25 mouse cellular contexts compared by ENCODE assay signal in the genomic region with DNA sequence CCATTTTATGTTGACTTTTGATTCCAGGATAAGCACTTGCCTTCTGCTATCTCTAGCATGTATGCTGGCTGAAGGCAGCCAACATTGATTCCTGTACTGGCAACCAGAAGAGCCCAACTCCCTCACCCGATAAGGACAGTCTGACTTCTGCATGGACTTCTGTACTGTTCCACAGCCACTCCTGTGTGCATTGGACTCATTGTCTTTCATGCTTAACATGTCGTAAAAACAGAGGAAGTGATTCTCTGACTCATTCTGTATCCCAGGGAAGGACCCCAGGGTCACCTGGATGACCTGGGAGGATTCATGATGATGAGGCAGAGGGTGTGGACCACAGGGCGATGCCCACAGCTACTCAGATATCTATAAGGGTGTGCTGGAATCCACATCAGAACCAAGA.
DNase-seq lines count a peak whose midpoint lies in the region; ATAC-seq and TF ChIP-seq lines count a peak whose summit lies in the region.
"Had no signal": no experiment of that assay in that cellular context is flagged by ENCODE, and none has a peak within 500 bp of the region (broad histone marks: within the 10 kb centered on the region; RNA-seq: fewer than 3 reads in every experiment).

No protein-coding gene starts in this region.

- H3K4me2 ChIP-seq in intestine, embryonic 15.5 days (replicated peaks), result no peak overlapping the region
- no peak overlapping the region for H3K4me2 ChIP-seq in stomach, embryonic 16.5 days (ENCODE audit: low read depth, low read length)
- H3K4me2 ChIP-seq: forebrain, embryonic 13.5 days; heart, embryonic 12.5 days; heart, embryonic 15.5 days; hindbrain, embryonic 12.5 days; hindbrain, embryonic 15.5 days had no signal

- H3K9ac ChIP-seq in intestine, embryonic 15.5 days, result no peak overlapping the region
- no peak overlapping the region for H3K9ac ChIP-seq in stomach, embryonic 16.5 days (ENCODE audit: low read length)
- H3K9ac ChIP-seq: forebrain, embryonic 13.5 days; heart, embryonic 12.5 days; heart, embryonic 15.5 days; hindbrain, embryonic 12.5 days; hindbrain, embryonic 15.5 days had no signal

- intact Hi-C loops in heart, postnatal 10 days (cut with DNase I), result no loop called here

- peak; percentile 76 for ATAC-seq in intestine, embryonic 15.5 days
- peak; percentile 48; the same call in 1 of the 2 replicates for ATAC-seq in stomach, embryonic 16.5 days (ENCODE audit: insufficient read depth, low FRiP score)
- ATAC-seq: forebrain, embryonic 13.5 days; forebrain, embryonic 16.5 days had no signal

- 54% methylated on average over 3 of the region's 3 CpGs for WGBS in intestine, embryonic 15.5 days
- WGBS in large intestine, adult 2 months, result 26% methylated on average over 3 of the region's 3 CpGs
- 72% methylated on average over 3 of the region's 3 CpGs for WGBS in stomach, embryonic 16.5 days
- WGBS in hindbrain, embryonic 10.5 days, result 88% methylated on average over 3 of the region's 3 CpGs
- WGBS in thymus, adult 2 months, result 67% methylated on average over 3 of the region's 3 CpGs

- H3K27me3 ChIP-seq in intestine, embryonic 15.5 days (replicated peaks), result no peaks in the 10 kb centered on the region
- H3K27me3 ChIP-seq in stomach, embryonic 16.5 days (ENCODE audit: control insufficient read depth, insufficient read depth, low read length), result no peaks in the 10 kb centered on the region
- H3K27me3 ChIP-seq in hindbrain, embryonic 10.5 days (ENCODE audit: insufficient read depth, poor library complexity, severe bottlenecking), result no peaks in the 10 kb centered on the region
- no peaks in the 10 kb centered on the region for H3K27me3 ChIP-seq in thymus, adult 2 months (ENCODE audit: control insufficient read depth, insufficient read depth, low read length)
- H3K27me3 ChIP-seq: forebrain, embryonic 13.5 days; heart, embryonic 12.5 days; heart, embryonic 15.5 days; hindbrain, embryonic 12.5 days; hindbrain, embryonic 15.5 days had no signal

- no peak for TF ChIP-seq CTCF in thymus, adult 2 months (IDR thresholded peaks at IDR 0.05; ENCODE audit: borderline replicate concordance, control insufficient read depth, extremely low read depth, insufficient read depth, low read length, poor library complexity)

- peak overlapping the region; percentile 32; the same call in 1 of the 2 replicates for H3K27ac ChIP-seq in intestine, embryonic 15.5 days
- 0 out of 2 replicates have a peak overlapping the region, but pooled peaks have one; percentile 14 for H3K27ac ChIP-seq in stomach, embryonic 16.5 days (ENCODE audit: low read length)
- H3K27ac ChIP-seq in hindbrain, embryonic 10.5 days, result no peak overlapping the region
- H3K27ac ChIP-seq in thymus, adult 2 months (ENCODE audit: control insufficient read depth, insufficient read depth, low read length), result no peak overlapping the region
- H3K27ac ChIP-seq: forebrain, embryonic 10.5 days; forebrain, embryonic 13.5 days; heart, embryonic 15.5 days; hindbrain, embryonic 12.5 days; hindbrain, embryonic 15.5 days had no signal

- H3K36me3 ChIP-seq in intestine, embryonic 15.5 days, result no peaks in the 10 kb centered on the region
- H3K36me3 ChIP-seq in stomach, embryonic 16.5 days (ENCODE audit: control insufficient read depth, insufficient read depth, low read length), result no peaks in the 10 kb centered on the region
- H3K36me3 ChIP-seq in hindbrain, embryonic 10.5 days, result no peaks in the 10 kb centered on the region
- no peaks in the 10 kb centered on the region for H3K36me3 ChIP-seq in thymus, adult 2 months (ENCODE audit: control insufficient read depth, insufficient read depth, low read length)
- H3K36me3 ChIP-seq: forebrain, embryonic 10.5 days; heart, embryonic 12.5 days; heart, embryonic 15.5 days; hindbrain, embryonic 12.5 days; hindbrain, embryonic 15.5 days had no signal

- peaks cover 7% of the 10 kb centered on the region; the same call in 1 of the 2 replicates for H3K4me1 ChIP-seq in intestine, embryonic 15.5 days (replicated peaks)
- peaks cover 12% of the 10 kb centered on the region for H3K4me1 ChIP-seq in stomach, embryonic 16.5 days (ENCODE audit: control insufficient read depth, insufficient read depth, low read length)
- 0 out of 2 replicates have a peak, but pooled peaks cover 8% of the 10 kb centered on the region for H3K4me1 ChIP-seq in hindbrain, embryonic 10.5 days (replicated peaks)
- 0 out of 2 replicates have a peak, but pooled peaks cover 3% of the 10 kb centered on the region for H3K4me1 ChIP-seq in thymus, adult 2 months (replicated peaks; ENCODE audit: control insufficient read depth, insufficient read depth, low read length)

- TF ChIP-seq POLR2A in thymus, adult 2 months (IDR thresholded peaks at IDR 0.05; ENCODE audit: control insufficient read depth, extremely low read depth, insufficient read depth, low read length, poor library complexity), result no peak

- no peak overlapping the region for H3K4me3 ChIP-seq in intestine, embryonic 15.5 days (replicated peaks)
- no peak overlapping the region for H3K4me3 ChIP-seq in stomach, embryonic 16.5 days (replicated peaks; ENCODE audit: low read length)
- no peak overlapping the region for H3K4me3 ChIP-seq in hindbrain, embryonic 10.5 days
- no peak overlapping the region for H3K4me3 ChIP-seq in thymus, adult 2 months (ENCODE audit: control insufficient read depth, insufficient read depth, low read length)
- H3K4me3 ChIP-seq: forebrain, embryonic 10.5 days; forebrain, embryonic 13.5 days; heart, embryonic 12.5 days; heart, embryonic 15.5 days; hindbrain, embryonic 12.5 days; hindbrain, embryonic 15.5 days had no signal

- no peaks in the 10 kb centered on the region for H3K9me3 ChIP-seq in intestine, embryonic 15.5 days
- no peaks in the 10 kb centered on the region for H3K9me3 ChIP-seq in stomach, embryonic 16.5 days (replicated peaks; ENCODE audit: control insufficient read depth, low read length)
- H3K9me3 ChIP-seq in hindbrain, embryonic 10.5 days, result no peaks in the 10 kb centered on the region
- H3K9me3 ChIP-seq: forebrain, embryonic 10.5 days; forebrain, embryonic 13.5 days; heart, embryonic 12.5 days; heart, embryonic 15.5 days; hindbrain, embryonic 12.5 days; hindbrain, embryonic 15.5 days had no signal

- DNase-seq in R1 (ENCODE audit: low read depth, low spot score), result peak; percentile 15
- peak; percentile 78 for DNase-seq in large intestine, adult 2 months (ENCODE audit: low read depth, low spot score)
- DNase-seq in hindbrain, embryonic 10.5 days (ENCODE audit: low spot score), result no peak
- DNase-seq in thymus, adult 2 months, result no peak
- DNase-seq in ovary, adult 18-20 months (ENCODE audit: low spot score), result no peak
- no peak for DNase-seq in heart, postnatal 10 days
- DNase-seq: adrenal gland, postnatal 10 days; adrenal gland, postnatal 36 days; B cell, adult 2 months; cerebellum, adult 18-20 months; cerebellum, adult 9-10 months; cerebellum, postnatal 14 days; gastrocnemius, postnatal 14 days; heart, adult 11 months; heart, postnatal 14 days; heart, postnatal 4 days had no signal

Comparison
In these comparisons a context has a peak if more than half of its experiments do, and no peak if none do; other contexts are left out.
1. DNase-seq: peak in R1 (single experiment) and large intestine, adult 2 months (single experiment); none in hindbrain, embryonic 10.5 days (single experiment), thymus, adult 2 months (single experiment), ovary, adult 18-20 months (single experiment) and heart, postnatal 10 days (0 of 2).
2. H3K27ac ChIP-seq: peak in intestine, embryonic 15.5 days (single experiment) and stomach, embryonic 16.5 days (single experiment); none in hindbrain, embryonic 10.5 days (single experiment) and thymus, adult 2 months (single experiment).